Mouse (Mus musculus) neural tube, embryonic 13.5 days (tissue): ENCODE results near the gene Sema6d. TPM values are rescaled to one million over a fixed set of nuclear protein-coding genes. Genes with fewer than 3 reads are reported as not detected.
A peak's percentile ranks its signal among the peaks of the same experiment; 100 is the strongest.

Source experiments
- ATAC-seq: fragments of 200-750 bp; cut with Nextera tagmentation; 2 replicates; pipeline ENCODE4 v1.8.0; 2017; ENCODE audit warnings: low read depth, mild to moderate bottlenecking, moderate TSS enrichment, moderate library complexity
- H3K27ac ChIP-seq: fragments of 300-500 bp; sonication (generic); replicated peaks from 2 replicates; pipeline ENCODE4 v1.5.1; 2015; ENCODE audit warnings: moderate library complexity, mild to moderate bottlenecking, inconsistent platforms
- H3K27me3 ChIP-seq: fragments of 300-500 bp; sonication (generic); 2 replicates; pipeline ENCODE4 v1.6.1; 2015; ENCODE audit warnings: mild to moderate bottlenecking, inconsistent platforms
- H3K36me3 ChIP-seq: fragments of 300-500 bp; sonication (generic); 2 replicates; pipeline ENCODE4 v1.6.1; 2015; ENCODE audit warnings: mild to moderate bottlenecking, inconsistent platforms
- H3K4me1 ChIP-seq: fragments of 300-500 bp; sonication (generic); replicated peaks from 2 replicates; pipeline ENCODE4 v1.6.1; 2015; ENCODE audit warnings: inconsistent platforms
- H3K4me2 ChIP-seq: fragments of 300-500 bp; sonication (generic); 2 replicates; pipeline ENCODE4 v1.6.1; 2015; ENCODE audit warnings: inconsistent platforms, mild to moderate bottlenecking, moderate library complexity
- H3K4me3 ChIP-seq: fragments of 300-500 bp; sonication (generic); 2 replicates; pipeline ENCODE4 v1.5.1; 2015; ENCODE audit warnings: mild to moderate bottlenecking, inconsistent platforms
- H3K9ac ChIP-seq: fragments of 300-500 bp; sonication (generic); 2 replicates; pipeline ENCODE4 v1.6.1; 2015; ENCODE audit warnings: moderate library complexity, mild to moderate bottlenecking, inconsistent platforms
- H3K9me3 ChIP-seq: fragments of 300-500 bp; sonication (generic); 2 replicates; pipeline ENCODE4 v1.6.1; 2016; ENCODE audit warnings: inconsistent platforms
- WGBS: fragments of 180-500 bp; shearing (Covaris S2); methylation state at CpG from one replicate; pipeline ENCODE4 v1.1.7; 2015; 5-methylcytosine and 5-hydroxymethylcytosine counted together
- polyA plus RNA-seq: library from polyadenylated mRNA; unstranded; fragments of >200 nt; fragmentation: Nextera tagmentation; extraction: Ambion mirVana; gene quantifications from 2 replicates; pipeline ENCODE4 v1.2.1, GENCODE M21; 2015

Gene Sema6d
- polyA plus RNA-seq, 1 experiment from 2014 or later: 47.4 TPM

- no peaks in the 10 kb centered on the region for H3K9me3 ChIP-seq
- peak overlapping the region; percentile 68; the same call in 1 of the 2 replicates for H3K4me2 ChIP-seq
- no peak overlapping the region for H3K9ac ChIP-seq
- H3K27me3 ChIP-seq: no peaks in the 10 kb centered on the region
- 0 out of 2 replicates have a peak overlapping the region, but pooled peaks have one; percentile 38 for H3K27ac ChIP-seq
- WGBS: 68% methylated on average over 9 of the region's 9 CpGs
- H3K36me3 ChIP-seq: no peaks in the 10 kb centered on the region
- ATAC-seq: no peak
- peaks cover 98% of the 10 kb centered on the region for H3K4me1 ChIP-seq
- H3K4me3 ChIP-seq: no peak overlapping the region
These were observed 527.7 kb downstream of the Sema6d start for GRCm38 (mm10) chr2:124617440-124617839.

GRCm38 (mm10) chr2:124618091-124618490 lies 528.3 kb downstream of the Sema6d start:
- Histone ChIP-seq H3K4me1 (peaks cover 92% of the 10 kb centered on the region), H3K27ac (peak overlapping the region; percentile 20), H3K27me3 (no peaks in the 10 kb centered on the region), H3K9me3 (no peaks in the 10 kb centered on the region), H3K4me2 (peak overlapping the region; percentile 68; the same call in 1 of the 2 replicates), H3K4me3 (no peak overlapping the region), H3K36me3 (no peaks in the 10 kb centered on the region), H3K9ac (no peak overlapping the region)
- no peak for ATAC-seq
- 86% methylated on average over 5 of the region's 5 CpGs for WGBS

GRCm38 (mm10) chr2:124618526-124619219 lies 528.9 kb downstream of the Sema6d start:
- H3K4me1 ChIP-seq: peaks cover 91% of the 10 kb centered on the region
- no peaks in the 10 kb centered on the region for H3K36me3 ChIP-seq
- no peak for ATAC-seq
- no peaks in the 10 kb centered on the region for H3K9me3 ChIP-seq
- no peak overlapping the region for H3K9ac ChIP-seq
- H3K4me2 ChIP-seq: no peak overlapping the region
- no peak overlapping the region for H3K4me3 ChIP-seq
- WGBS: 77% methylated on average over 3 of the region's 3 CpGs
- no peaks in the 10 kb centered on the region for H3K27me3 ChIP-seq
- H3K27ac ChIP-seq: peak overlapping the region; percentile 18; the same call in 1 of the 2 replicates

- Histone ChIP-seq H3K9me3 (no peaks in the 10 kb centered on the region), H3K4me2 (no peak overlapping the region), H3K4me1 (peaks cover 82% of the 10 kb centered on the region), H3K9ac (no peak overlapping the region), H3K36me3 (no peaks in the 10 kb centered on the region), H3K27ac (no peak overlapping the region), H3K27me3 (no peaks in the 10 kb centered on the region), H3K4me3 (no peak overlapping the region)
- ATAC-seq: no peak
- whole genome bisulfite sequencing: 68% methylated on average over 6 of the region's 6 CpGs
These were observed 530.7 kb downstream of the Sema6d start for GRCm38 (mm10) chr2:124620470-124620869.

GRCm38 (mm10) chr2:124621972-124622621 lies 532.3 kb downstream of the Sema6d start:
- ATAC-seq: no peak
- WGBS: 86% methylated on average over 6 of the region's 6 CpGs
- Histone ChIP-seq H3K27ac (no peak overlapping the region), H3K4me3 (no peak overlapping the region), H3K9ac (no peak overlapping the region), H3K4me1 (peaks cover 70% of the 10 kb centered on the region), H3K27me3 (no peaks in the 10 kb centered on the region), H3K4me2 (no peak overlapping the region), H3K9me3 (no peaks in the 10 kb centered on the region), H3K36me3 (no peaks in the 10 kb centered on the region)

GRCm38 (mm10) chr2:124624247-124624929 lies 534.6 kb downstream of the Sema6d start:
- Histone ChIP-seq H3K4me1 (peaks cover 53% of the 10 kb centered on the region), H3K4me2 (no peak overlapping the region), H3K9me3 (no peaks in the 10 kb centered on the region), H3K27me3 (no peaks in the 10 kb centered on the region), H3K9ac (no peak overlapping the region), H3K27ac (no peak overlapping the region), H3K4me3 (no peak overlapping the region), H3K36me3 (no peaks in the 10 kb centered on the region)
- ATAC-seq: no peak
- WGBS: 73% methylated on average over 10 of the region's 10 CpGs

GRCm38 (mm10) chr2:124626425-124626824 lies 536.7 kb downstream of the Sema6d start:
- ATAC-seq: no peak
- 73% methylated on average over 7 of the region's 7 CpGs for WGBS
- H3K4me1 ChIP-seq: peaks cover 32% of the 10 kb centered on the region
- H3K27me3 ChIP-seq: no peaks in the 10 kb centered on the region
- no peak overlapping the region for H3K9ac ChIP-seq
- no peaks in the 10 kb centered on the region for H3K9me3 ChIP-seq
- H3K27ac ChIP-seq: no peak overlapping the region
- no peak overlapping the region for H3K4me2 ChIP-seq
- no peaks in the 10 kb centered on the region for H3K36me3 ChIP-seq
- no peak overlapping the region for H3K4me3 ChIP-seq

- Histone ChIP-seq H3K36me3 (no peaks in the 10 kb centered on the region), H3K27ac (no peak overlapping the region), H3K4me3 (no peak overlapping the region), H3K27me3 (no peaks in the 10 kb centered on the region), H3K9ac (no peak overlapping the region), H3K4me1 (peaks cover 23% of the 10 kb centered on the region), H3K9me3 (no peaks in the 10 kb centered on the region), H3K4me2 (no peak overlapping the region)
- WGBS: 47% methylated on average over 5 of the region's 5 CpGs
- 0 out of 2 replicates have a peak, but pooled peaks have one; percentile 30 for ATAC-seq
These were observed 537.9 kb downstream of the Sema6d start for GRCm38 (mm10) chr2:124627664-124628063.

- Histone ChIP-seq H3K9ac (no peak overlapping the region), H3K36me3 (no peaks in the 10 kb centered on the region), H3K9me3 (no peaks in the 10 kb centered on the region), H3K4me2 (no peak overlapping the region), H3K4me1 (peaks cover 24% of the 10 kb centered on the region), H3K27ac (no peak overlapping the region), H3K27me3 (no peaks in the 10 kb centered on the region), H3K4me3 (no peak overlapping the region)
- WGBS: 90% methylated on average over 7 of the region's 7 CpGs
- ATAC-seq: no peak
These were observed 538.9 kb downstream of the Sema6d start for GRCm38 (mm10) chr2:124628701-124629100.

- WGBS: 80% methylated on average over 7 of the region's 7 CpGs
- H3K9me3 ChIP-seq: no peaks in the 10 kb centered on the region
- H3K36me3 ChIP-seq: no peaks in the 10 kb centered on the region
- no peak overlapping the region for H3K9ac ChIP-seq
- H3K27ac ChIP-seq: no peak overlapping the region
- ATAC-seq: no peak
- H3K4me1 ChIP-seq: peaks cover 55% of the 10 kb centered on the region
- H3K4me3 ChIP-seq: no peak overlapping the region
- H3K4me2 ChIP-seq: no peak overlapping the region
- H3K27me3 ChIP-seq: no peaks in the 10 kb centered on the region
These were observed 544.7 kb downstream of the Sema6d start for GRCm38 (mm10) chr2:124634400-124634998.

- 48% methylated on average over 8 of the region's 8 CpGs for WGBS
- H3K4me1 ChIP-seq: peaks cover 63% of the 10 kb centered on the region
- peak; percentile 30; the same call in 1 of the 2 replicates for ATAC-seq
These were observed 545.6 kb downstream of the Sema6d start for GRCm38 (mm10) chr2:124635271-124635865.

More at GRCm38 (mm10) chr2:124635271-124635865, 545.6 kb downstream of the Sema6d start:
- Histone ChIP-seq H3K4me2 (no peak overlapping the region), H3K9me3 (no peaks in the 10 kb centered on the region), H3K36me3 (no peaks in the 10 kb centered on the region), H3K27me3 (no peaks in the 10 kb centered on the region), H3K9ac (no peak overlapping the region), H3K4me3 (no peak overlapping the region), H3K27ac (no peak overlapping the region)
